Mouse (Mus musculus) intestine, embryonic 16.5 days (tissue): ENCODE measurements around the gene Cops6. TPM values are rescaled to one million over a fixed set of nuclear protein-coding genes. Genes with fewer than 3 reads are reported as not detected.

Experiments
- ATAC-seq: fragments of 200-750 bp; cut with Nextera tagmentation; 2 replicates; pipeline ENCODE4 v1.8.0; 2017; ENCODE audit warnings: moderate TSS enrichment, moderate library complexity
- H3K27ac ChIP-seq: fragments of 300-500 bp; sonication (generic); 2 replicates; pipeline ENCODE4 v1.5.1; 2014; ENCODE audit warnings: mild to moderate bottlenecking, low read length
- H3K27me3 ChIP-seq: fragments of 300-500 bp; sonication (generic); replicated peaks from 2 replicates; pipeline ENCODE4 v1.6.1; 2014; ENCODE audit warnings: low read length, control low read depth, mixed read lengths; ENCODE audit not compliant: control insufficient read depth, insufficient read depth
- H3K36me3 ChIP-seq: fragments of 300-500 bp; sonication (generic); 2 replicates; pipeline ENCODE4 v1.6.1; 2014; ENCODE audit warnings: low read length, control low read depth; ENCODE audit not compliant: control insufficient read depth, insufficient read depth
- H3K4me1 ChIP-seq: fragments of 300-500 bp; sonication (generic); 2 replicates; pipeline ENCODE4 v1.6.1; 2014; ENCODE audit warnings: low read length, control low read depth, mixed read lengths; ENCODE audit not compliant: control insufficient read depth, insufficient read depth
- H3K4me2 ChIP-seq: fragments of 300-500 bp; sonication (generic); 2 replicates; pipeline ENCODE4 v1.6.1; 2014; ENCODE audit warnings: low read depth, low read length, control low read depth
- H3K4me3 ChIP-seq: fragments of 300-500 bp; sonication (generic); 2 replicates; pipeline ENCODE4 v1.5.1; 2014; ENCODE audit warnings: mild to moderate bottlenecking, low read length
- H3K9ac ChIP-seq: fragments of 300-500 bp; sonication (generic); 2 replicates; pipeline ENCODE4 v1.6.1; 2014; ENCODE audit warnings: low read depth, low read length
- H3K9me3 ChIP-seq: fragments of 300-500 bp; sonication (generic); 2 replicates; pipeline ENCODE4 v1.6.1; 2016; ENCODE audit warnings: low read length, control low read depth; ENCODE audit not compliant: control insufficient read depth
- WGBS: fragments of 180-500 bp; shearing (Covaris S2); extraction: QIAGEN DNeasy Blood & Tissue Kit; methylation state at CpG from one replicate; pipeline ENCODE4 v1.1.7; 2014; 5-methylcytosine and 5-hydroxymethylcytosine counted together
- polyA plus RNA-seq: library from polyadenylated mRNA; unstranded; fragments of >200 nt; fragmentation: Nextera tagmentation; extraction: Ambion mirVana; gene quantifications from 2 replicates; pipeline ENCODE4 v1.2.1, GENCODE M21; 2015

Cops6 gene
- 282 and 303 TPM in 2 replicates for polyA plus RNA-seq

DNA sequence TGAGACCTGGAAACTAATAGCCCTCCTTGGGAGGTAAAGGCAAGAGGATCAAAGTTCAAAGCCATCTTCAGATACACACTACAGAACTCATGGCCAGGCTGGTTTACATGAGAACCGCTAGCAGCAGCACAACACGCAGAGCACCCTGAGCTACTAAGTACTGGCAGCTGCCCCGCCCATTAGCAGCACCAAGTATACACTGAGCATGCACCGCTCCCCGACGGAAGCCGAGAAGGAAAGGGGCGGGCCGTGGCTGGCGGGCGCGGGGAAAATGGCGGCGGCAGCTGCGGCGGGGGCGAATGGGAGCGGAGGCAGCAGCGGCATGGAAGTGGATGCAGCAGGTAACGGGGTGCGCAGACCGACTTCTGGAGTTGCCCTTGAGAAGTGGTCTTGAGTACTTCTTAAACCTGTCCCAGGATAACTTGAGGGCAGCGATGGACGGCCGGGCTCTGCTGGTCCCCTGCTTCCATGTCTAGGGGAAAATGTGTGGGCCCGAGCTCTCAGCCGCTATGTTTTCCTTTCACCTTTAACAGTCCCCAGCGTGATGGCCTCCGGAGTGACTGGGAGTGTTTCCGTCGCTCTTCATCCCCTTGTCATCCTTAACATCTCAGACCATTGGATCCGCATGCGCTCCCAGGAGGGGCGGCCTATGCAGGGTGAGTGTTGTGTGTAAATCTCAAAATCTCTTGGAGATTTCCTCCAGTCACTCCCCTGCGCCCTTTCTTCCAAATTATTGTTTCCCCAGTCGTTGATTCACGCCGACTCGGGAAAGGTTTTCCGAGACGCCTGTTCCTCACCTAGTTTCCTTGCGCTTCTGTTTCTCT lies at the start of gene Cops6:
Gene Cops6 (plus strand): TSS at position 230 of the 824 bp plus-strand sequence.
- Histone ChIP-seq H3K27ac (peak within 1 kb of the TSS; percentile 65), H3K4me2 (peak within 1 kb of the TSS; percentile 66), H3K4me1 (peaks cover 12% of the 10 kb centered on the region), H3K9me3 (no peaks in the 10 kb centered on the region), H3K36me3 (peaks cover 14% of the 10 kb centered on the region), H3K9ac (peak within 1 kb of the TSS; percentile 91), H3K27me3 (no peaks in the 10 kb centered on the region), H3K4me3 (peak within 1 kb of the TSS; percentile 74)
- ATAC-seq, result peak; percentile 95
- WGBS, result 0% methylated on average over 42 of the region's 42 CpGs

DNA sequence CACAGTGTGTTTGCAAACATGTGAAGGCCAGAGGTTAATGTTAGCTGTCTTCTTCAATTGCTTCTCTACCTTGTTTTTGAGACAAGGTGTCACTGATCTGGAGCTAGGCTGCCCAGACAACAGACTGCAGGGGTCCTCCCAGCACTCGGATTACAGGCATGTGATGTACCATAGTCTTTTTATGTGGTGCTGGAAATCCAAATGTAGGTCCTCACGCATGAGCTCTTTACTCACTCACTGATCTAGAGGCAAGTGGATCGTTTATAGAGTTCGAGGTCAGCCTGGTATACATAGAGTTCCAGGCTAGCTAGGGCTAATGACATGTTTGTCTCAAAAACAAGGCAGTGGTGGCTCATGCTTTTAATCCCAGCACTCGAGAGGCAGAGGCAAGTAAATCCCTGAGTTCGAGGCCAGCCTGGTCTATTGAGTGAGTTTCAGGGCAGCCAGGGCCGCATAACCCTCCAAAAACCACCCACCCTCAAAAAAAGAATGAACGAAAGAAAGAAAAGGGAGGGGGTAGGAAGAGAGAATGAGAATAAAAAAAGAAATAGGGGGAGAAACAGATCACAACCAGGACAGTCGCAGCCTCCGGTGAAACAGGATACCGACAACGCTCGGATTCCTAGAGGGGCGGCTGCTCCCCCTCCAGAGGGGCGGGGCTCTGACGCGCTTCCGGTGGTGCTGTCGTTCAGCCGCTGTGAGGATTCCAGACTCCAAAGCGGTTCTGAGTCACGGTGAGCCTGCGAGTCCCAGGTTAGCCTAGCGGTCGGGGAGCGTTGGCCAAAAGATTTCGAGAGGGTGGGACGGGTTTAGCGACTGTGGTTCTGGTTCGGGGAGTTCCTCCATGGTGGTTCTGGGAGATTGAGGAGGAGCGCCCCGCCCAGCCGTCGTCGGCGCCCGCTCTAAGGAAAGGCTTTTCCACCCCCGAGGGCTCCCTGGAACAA lies 44.3 kb upstream of the Cops6 start, which contains the start of gene Zscan21:
Gene Zscan21 (plus strand): TSS at position 649 of the 944 bp plus-strand sequence.
- H3K4me2 ChIP-seq, result peak within 1 kb of the TSS; percentile 58
- peak within 1 kb of the TSS; percentile 71 for H3K9ac ChIP-seq
- H3K9me3 ChIP-seq, result no peaks in the 10 kb centered on the region
- H3K4me3 ChIP-seq, result peak within 1 kb of the TSS; percentile 59
- peak; percentile 99 for ATAC-seq
- H3K36me3 ChIP-seq, result no peaks in the 10 kb centered on the region; the same call in 1 of the 2 replicates
- no peaks in the 10 kb centered on the region for H3K27me3 ChIP-seq
- WGBS, result 6% methylated on average over 38 of the region's 38 CpGs
- peak within 1 kb of the TSS; percentile 88 for H3K27ac ChIP-seq
- H3K4me1 ChIP-seq, result peaks cover 11% of the 10 kb centered on the region; the same call in 1 of the 2 replicates

DNA sequence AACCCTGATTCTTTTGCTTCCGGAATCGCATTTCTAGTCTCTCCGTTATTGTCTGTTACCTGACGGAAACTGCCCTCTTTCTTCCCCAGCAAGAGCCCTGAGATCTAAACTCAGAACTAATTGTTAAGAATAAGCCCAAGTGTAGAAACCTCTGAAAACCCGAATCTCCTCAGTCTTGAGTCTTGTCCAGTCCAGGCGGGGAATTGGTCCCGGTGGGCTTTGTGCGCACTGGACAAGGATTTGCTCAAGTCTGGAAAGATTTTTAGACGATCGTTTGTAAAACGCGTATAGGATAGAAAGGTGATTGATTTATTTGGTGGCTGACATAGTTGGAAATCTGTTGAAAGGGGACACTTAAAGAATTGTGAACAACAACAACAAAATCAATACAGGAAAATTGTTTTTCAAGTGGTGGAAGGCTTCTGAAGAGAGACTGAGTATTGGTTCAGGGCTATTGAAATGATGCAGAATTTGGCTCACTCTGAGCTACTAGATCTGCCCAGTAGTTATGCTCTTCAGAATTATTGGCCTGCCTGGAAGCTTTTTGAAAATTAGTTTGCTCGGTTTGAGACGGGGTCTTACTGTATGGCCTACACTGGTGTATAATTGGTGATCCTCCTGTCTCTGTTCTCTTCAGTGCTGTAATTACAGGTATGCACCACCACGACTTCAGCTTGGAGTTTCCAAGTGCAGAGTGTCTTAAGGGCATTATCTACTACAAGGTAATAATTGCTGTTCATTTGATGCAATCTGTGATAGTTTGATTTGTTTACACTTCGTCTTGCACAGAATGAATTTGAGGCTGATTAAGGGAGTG lies 43.5 kb upstream of the Cops6 start:
- 6% methylated on average over 16 of the region's 16 CpGs for WGBS
- Histone ChIP-seq H3K9ac (peak overlapping the region; percentile 71), H3K27ac (peak overlapping the region; percentile 88), H3K4me3 (peak overlapping the region; percentile 59), H3K9me3 (no peaks in the 10 kb centered on the region), H3K4me2 (peak overlapping the region; percentile 58), H3K4me1 (peaks cover 11% of the 10 kb centered on the region; the same call in 1 of the 2 replicates), H3K36me3 (no peaks in the 10 kb centered on the region; the same call in 1 of the 2 replicates), H3K27me3 (no peaks in the 10 kb centered on the region)
- peak; percentile 50 for ATAC-seq

DNA sequence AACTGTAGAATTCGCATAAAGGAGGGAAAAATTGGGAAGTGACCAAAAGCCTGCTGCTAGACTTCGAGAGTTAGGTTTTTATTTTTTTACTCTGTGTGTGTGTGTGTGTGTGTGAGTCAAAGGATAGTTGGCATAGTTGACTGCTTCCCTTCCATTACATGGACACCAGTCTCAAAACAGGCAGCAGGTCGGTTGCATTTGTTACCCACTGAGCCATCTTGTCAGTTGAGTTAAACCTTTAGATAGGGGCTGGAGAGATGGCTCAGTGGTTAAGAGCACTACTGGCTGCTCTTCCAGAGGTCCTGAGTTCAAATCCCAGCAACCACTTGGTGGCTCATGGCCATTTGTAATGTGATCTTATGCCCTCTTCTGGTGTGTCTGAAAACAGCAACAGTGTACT lies 42.8 kb upstream of the Cops6 start:
- Histone ChIP-seq H3K36me3 (peaks cover 1% of the 10 kb centered on the region), H3K9me3 (no peaks in the 10 kb centered on the region), H3K27me3 (no peaks in the 10 kb centered on the region), H3K27ac (no peak overlapping the region), H3K4me1 (peaks cover 11% of the 10 kb centered on the region; the same call in 1 of the 2 replicates), H3K9ac (peak overlapping the region; percentile 71), H3K4me3 (peak overlapping the region; percentile 59), H3K4me2 (peak overlapping the region; percentile 58)
- no peak for ATAC-seq
- WGBS, result 63% methylated on average over 3 of the region's 3 CpGs

DNA sequence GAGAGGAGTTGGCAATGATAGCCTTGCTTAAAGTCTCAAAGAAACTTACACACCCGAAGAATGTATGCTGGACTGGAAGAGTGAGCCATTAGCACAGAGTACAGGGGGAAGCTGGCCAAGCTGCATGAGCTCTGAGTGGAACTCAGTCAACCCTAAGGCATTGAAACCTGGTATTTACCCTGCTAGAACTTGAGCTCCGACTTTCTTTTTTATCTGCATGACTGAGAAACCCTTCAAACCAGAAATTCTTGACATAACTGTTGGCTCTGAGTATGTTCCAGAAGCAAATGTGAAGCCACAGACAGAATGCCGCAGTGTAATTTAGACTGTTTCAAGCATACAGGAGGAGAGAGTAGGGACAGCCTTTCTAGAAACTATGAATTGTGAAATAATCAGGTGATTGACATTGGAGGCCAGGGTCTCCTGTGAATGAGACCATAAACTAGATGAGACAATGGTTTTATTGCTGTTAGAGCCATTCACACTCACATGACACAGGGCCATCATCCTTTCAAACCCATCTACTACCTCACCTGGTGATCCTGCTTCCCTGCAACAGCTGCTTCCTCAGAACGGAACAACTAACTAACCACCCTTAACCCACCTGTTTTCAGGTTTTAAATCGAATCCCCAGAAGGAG lies 28.3 kb upstream of the Cops6 start:
- Histone ChIP-seq H3K4me2 (no peak overlapping the region), H3K27ac (peak overlapping the region; percentile 76), H3K4me3 (no peak overlapping the region), H3K9ac (no peak overlapping the region), H3K27me3 (no peaks in the 10 kb centered on the region), H3K9me3 (no peaks in the 10 kb centered on the region), H3K36me3 (peaks cover 12% of the 10 kb centered on the region; the same call in 1 of the 2 replicates), H3K4me1 (peaks cover 3% of the 10 kb centered on the region)
- ATAC-seq, result peak; percentile 83
- WGBS, result 77% methylated on average over 5 of the region's 5 CpGs

DNA sequence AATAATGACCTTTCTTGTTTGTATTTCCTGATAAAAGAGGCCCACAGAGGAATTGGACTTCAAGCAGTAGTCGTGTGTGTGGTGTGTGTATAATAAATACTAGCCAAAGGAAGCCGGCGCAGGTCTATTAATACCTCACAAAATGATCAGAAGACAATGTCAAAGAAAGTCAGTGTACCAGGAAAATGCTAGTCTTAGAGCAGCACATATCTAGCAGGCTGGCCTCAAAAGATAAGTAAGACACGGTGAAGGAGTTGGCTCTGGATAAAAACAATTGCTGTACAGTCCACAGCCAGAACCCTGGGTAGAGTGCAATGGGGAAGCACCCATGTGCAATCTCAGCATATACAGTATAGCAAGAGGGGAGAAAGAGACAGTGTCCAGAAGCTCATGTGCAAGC lies 23.6 kb upstream of the Cops6 start:
- ATAC-seq, result peak; percentile 73
- no peaks in the 10 kb centered on the region for H3K9me3 ChIP-seq
- H3K4me1 ChIP-seq, result peaks cover 6% of the 10 kb centered on the region
- no peak overlapping the region for H3K9ac ChIP-seq
- 51% methylated on average over 4 of the region's 4 CpGs for WGBS
- H3K4me3 ChIP-seq, result no peak overlapping the region
- peak overlapping the region; percentile 64 for H3K27ac ChIP-seq
- H3K4me2 ChIP-seq, result no peak overlapping the region
- H3K36me3 ChIP-seq, result peaks cover 10% of the 10 kb centered on the region; the same call in 1 of the 2 replicates
- H3K27me3 ChIP-seq, result no peaks in the 10 kb centered on the region

DNA sequence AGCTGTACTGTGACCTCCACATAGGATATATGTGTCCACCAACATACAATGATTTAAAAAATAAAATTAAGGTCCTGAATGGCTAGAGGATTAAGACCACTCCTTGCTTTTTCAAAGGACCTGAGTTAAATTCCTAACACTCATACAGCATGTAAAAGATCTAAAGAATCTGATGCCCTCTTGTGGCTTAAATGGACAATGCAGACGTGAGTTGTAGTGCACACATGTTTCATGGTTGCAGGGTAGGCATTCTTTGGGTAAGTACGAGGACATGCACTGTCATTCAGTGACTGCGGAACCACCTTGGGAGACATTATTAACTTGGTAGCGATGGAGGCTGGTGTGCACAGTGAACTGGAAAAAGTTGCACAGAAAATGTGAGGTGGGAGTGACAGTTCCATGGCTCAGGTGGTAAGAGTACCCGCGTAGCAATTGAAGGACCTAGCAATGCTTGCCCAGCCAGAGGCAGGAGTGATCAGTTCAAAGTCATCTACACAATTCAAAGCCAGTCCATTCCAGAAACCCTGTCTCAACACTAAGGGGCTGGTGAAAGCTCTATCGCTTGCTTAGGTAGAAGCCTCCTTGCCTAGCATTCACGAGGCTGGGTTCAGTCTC lies 22.8 kb upstream of the Cops6 start:
- Histone ChIP-seq H3K4me2 (no peak overlapping the region), H3K27me3 (no peaks in the 10 kb centered on the region), H3K9ac (no peak overlapping the region), H3K9me3 (no peaks in the 10 kb centered on the region), H3K4me3 (no peak overlapping the region), H3K36me3 (peaks cover 10% of the 10 kb centered on the region; the same call in 1 of the 2 replicates), H3K27ac (no peak overlapping the region), H3K4me1 (peaks cover 6% of the 10 kb centered on the region)
- WGBS, result 56% methylated on average over 8 of the region's 8 CpGs
- peak; percentile 67 for ATAC-seq

DNA sequence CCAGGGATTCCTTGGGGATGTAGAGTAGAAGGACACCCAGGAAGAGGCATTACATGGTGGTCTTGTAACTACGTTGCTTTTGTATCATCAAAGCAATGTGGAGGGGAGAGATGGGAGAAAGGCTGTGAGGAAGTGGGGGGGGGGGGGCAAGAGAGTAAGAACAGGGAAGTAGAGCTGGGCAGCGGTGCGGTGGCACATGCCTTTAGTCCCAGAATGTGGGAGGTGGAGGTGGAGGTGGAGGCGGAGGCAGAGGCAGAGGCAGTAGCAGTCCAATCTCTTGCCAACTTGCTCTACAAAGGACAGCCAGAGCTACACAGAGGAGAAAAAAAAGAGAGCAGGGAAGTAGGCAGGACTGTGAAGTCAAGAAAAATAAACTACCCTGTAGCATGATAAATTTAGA lies 22.3 kb upstream of the Cops6 start:
- Histone ChIP-seq H3K36me3 (peaks cover 10% of the 10 kb centered on the region; the same call in 1 of the 2 replicates), H3K4me1 (peaks cover 6% of the 10 kb centered on the region), H3K4me2 (no peak overlapping the region), H3K9me3 (no peaks in the 10 kb centered on the region), H3K9ac (no peak overlapping the region), H3K27ac (no peak overlapping the region), H3K27me3 (no peaks in the 10 kb centered on the region), H3K4me3 (no peak overlapping the region)
- 83% methylated on average over 4 of the region's 4 CpGs for WGBS
- ATAC-seq, result no peak
